Mouse (Mus musculus) T-cell, adult 2 months (primary cell): Measurements from ENCODE around the gene Setd1b.
"Not testable (repeated sequence)": the region's sequence is repeated elsewhere in the genome, so short reads cannot be mapped to it uniquely, and the experiment has no call there.

Experiments
- DNase-seq: peaks from one replicate; pipeline ENCODE4 v3.0.0; 2022; ENCODE audit warnings: low spot score

Gene Setd1b

GRCm38 (mm10) chr5:123162942-123163341 lies 20.9 kb downstream of the Setd1b start:
- DNase-seq, result no peak

DNA sequence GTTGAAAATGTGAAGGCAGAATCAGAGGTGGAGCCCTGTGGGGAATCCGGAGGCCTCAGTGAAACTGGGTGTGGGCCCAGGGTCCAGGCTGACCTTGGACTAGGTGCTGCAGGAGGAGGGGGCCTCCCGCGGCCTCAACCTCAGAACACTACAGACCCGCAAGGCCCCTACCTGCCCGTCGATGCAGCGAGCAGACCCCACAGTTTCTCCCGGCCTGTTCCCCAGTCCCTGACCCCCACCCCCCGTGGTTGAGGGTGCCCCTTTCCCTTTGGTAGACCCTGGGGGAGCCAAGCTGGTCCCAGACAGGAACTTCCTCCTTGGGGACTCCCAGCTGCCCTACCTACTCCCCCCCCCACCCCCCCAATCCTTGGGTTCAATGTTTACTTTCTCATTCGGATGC lies 24.4 kb downstream of the Setd1b start:
- DNase-seq, result no peak

DNA sequence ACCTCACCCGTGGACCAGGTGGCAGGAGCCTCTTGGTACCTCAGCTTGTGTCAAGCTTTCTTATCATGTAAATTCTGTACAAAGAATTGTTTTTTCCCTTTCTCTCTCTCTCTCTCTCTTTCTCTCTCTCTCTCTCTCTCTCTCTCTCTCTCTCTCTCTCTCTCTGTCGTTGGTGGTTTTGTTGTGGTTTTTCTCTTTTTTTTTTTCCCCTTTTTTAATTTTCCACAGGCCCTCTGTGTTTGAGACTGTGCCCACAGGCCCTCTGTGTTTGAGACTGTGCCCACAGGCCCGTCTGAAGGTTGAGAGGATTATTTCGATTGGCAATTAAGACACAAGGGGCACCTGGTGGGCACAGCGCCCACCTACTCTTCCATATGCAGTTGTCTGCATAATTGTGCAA lies 25.6 kb downstream of the Setd1b start:
- no peak for DNase-seq

DNA sequence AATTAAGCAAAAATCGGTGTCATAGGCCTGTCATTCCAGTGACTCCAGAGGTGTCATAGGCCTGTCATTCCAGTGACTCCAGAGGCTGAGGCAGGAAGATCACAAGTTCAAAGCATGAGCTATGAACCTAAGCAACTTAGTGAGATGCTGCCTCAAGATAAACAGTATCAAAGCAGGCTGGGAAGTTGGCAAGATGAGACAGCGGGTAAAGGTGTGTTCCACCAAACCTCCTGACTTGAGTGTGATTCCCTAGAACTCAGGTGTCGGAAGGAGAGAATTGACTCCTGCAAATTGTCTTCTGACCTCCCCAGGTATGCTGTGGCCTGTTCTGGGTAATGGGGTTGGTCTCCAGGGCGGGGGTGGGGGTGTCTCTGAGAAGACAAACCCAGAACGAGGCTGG lies 27.3 kb downstream of the Setd1b start, which contains the start of gene Psmd9:
Gene Psmd9 (plus strand): TSS at position 130 of the 400 bp plus-strand sequence.
- DNase-seq, result no peak

DNA sequence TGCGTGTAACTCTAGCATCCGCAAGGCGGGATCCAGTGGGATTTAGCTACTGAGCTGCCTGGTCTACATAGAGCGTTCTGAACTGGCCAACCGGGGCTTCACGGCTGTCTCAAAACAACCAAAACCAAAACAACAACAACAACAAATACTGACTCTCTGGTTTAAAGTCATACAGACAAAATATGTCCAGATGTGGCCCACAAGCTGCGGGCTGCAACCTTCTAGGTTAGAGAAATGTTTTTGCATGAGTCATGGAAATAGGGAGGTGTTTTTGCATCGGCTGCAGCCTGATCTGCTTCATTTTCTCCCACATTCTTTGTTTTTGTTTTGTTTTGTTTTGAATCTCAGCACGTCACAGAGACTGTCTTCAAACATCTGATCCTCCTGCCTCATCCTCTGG lies 28.4 kb downstream of the Setd1b start:
- no peak for DNase-seq

GRCm38 (mm10) chr5:123171646-123172350 lies 29.8 kb downstream of the Setd1b start:
- peak; percentile 82 for DNase-seq

- no peak for DNase-seq
These were observed 36.8 kb downstream of the Setd1b start for GRCm38 (mm10) chr5:123178792-123179191.

- DNase-seq, result no peak
These were observed 38.4 kb downstream of the Setd1b start for GRCm38 (mm10) chr5:123180390-123180789.

DNA sequence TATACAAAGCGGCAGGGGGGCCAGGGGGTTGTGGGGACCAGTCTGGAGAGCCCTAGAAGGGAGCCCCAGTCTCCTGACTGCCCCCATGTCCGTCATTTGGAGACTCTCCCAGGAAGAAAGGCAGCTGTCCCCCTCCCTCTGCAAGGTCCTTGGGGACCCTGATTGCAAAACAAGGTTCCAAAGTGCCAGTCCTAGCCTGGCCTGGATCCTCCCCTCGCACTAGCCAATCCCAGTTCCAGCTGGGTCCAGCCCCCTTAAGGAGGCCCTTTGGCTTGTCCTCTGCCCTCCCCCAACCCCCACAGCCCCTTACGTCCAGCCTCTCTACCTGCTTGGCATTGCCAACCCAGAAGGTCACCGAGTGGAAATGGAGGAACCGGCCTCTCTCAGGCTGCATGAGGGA lies 39.5 kb downstream of the Setd1b start:
- DNase-seq, result no peak

DNA sequence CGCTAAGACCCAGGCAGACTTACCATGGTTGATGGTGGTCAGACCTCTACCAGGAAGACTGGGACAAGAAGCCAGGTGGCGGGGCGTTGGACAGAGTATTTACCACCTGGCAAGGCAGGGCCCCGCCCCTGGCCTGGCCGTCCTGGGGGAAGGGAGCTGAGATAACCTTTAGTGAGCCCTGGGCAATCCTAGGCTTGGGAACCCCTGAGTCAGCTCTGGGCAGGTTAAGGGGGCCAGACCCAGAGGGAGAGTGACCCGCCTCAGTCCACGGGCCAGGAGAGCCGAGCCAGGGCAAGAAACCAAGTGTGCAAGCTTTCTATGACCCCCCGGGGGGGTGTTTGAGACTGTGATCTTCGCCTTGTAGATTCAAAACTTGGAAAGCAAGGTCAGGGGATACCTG lies 40.7 kb downstream of the Setd1b start, which contains the start of gene Hpd:
Gene Hpd (minus strand): TSS at position 77 of the 400 bp plus-strand sequence.
- no peak for DNase-seq

GRCm38 (mm10) chr5:123185966-123186365 lies 44.0 kb downstream of the Setd1b start:
- no peak for DNase-seq

- no peak for DNase-seq
These were observed 45.3 kb downstream of the Setd1b start for GRCm38 (mm10) chr5:123187306-123187705.

- DNase-seq, result no peak
These were observed 48.9 kb downstream of the Setd1b start for GRCm38 (mm10) chr5:123190912-123191311.

GRCm38 (mm10) chr5:123191427-123191826 lies 49.4 kb downstream of the Setd1b start:
- no peak for DNase-seq

DNA sequence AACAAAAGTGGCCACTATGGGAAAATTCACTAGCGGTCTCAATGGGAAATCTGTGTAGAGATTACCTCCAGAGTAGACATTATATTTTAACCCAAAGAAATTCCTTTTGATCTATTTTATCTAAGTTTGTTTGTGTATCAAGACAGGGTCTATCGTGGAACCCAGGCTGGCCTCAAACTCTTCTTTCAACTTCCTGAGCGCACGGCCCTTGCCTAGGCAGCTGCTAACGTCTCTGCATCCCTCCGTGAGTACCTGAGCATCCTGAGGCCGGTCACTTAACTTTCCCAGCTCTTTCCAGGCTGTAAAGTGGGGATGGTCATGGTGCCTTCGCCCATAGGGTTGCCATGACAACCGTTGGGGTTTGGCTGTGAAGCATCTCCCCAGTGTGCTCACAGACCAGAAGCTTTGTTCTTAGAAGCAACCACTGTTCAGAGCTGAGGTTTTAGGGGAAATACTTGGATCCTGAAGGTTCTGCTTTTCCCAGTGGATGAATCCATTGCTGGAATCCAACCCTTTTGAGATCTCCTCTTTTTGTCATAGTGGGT lies 50.7 kb downstream of the Setd1b start:
- DNase-seq, result no peak

DNA sequence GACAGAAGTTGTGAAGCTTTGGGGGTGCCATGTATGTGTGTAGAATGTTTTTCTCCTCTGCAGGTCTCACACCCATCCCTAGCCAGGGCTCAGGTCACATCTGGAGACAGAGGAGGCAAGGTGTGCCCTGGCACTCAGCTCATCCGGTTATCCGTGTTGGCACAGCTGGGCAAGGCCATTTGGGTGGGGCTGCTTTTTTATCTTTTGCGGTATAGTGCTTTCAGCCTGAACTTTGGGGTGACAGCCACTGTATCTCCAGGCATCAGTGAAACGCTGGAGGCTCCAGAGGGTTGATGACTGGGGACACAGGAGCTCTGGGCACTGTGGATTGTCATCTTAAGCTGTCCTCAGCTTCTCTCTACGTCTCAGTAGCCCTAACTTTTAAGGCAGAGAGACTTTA lies 51.4 kb downstream of the Setd1b start:
- DNase-seq, result no peak

- no peak for DNase-seq
These were observed 52.9 kb downstream of the Setd1b start for GRCm38 (mm10) chr5:123194856-123195255.

- DNase-seq, result no peak
These were observed 53.6 kb downstream of the Setd1b start for GRCm38 (mm10) chr5:123195500-123196000.

DNA sequence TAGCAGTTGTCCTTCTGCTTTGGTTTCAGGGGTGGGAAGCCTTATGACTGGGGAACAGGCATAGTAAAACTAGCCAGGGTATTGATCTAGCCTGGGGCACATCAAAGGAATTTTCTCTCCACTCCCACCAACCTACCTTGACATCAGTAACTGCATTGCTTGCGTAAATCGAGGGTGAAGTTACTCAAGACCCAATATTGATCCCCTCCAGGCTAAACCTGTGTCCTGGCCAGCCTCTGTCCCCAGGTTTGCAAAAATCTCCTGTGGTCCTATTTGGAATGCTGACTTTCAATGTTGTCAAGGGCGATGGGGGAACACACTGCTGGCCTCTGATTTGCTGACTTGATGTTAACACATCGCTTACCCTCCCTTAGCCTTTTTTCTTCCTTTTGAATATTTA lies 54.8 kb downstream of the Setd1b start:
- no peak for DNase-seq

GRCm38 (mm10) chr5:123198523-123198922 lies 56.5 kb downstream of the Setd1b start:
- DNase-seq, result no peak

DNA sequence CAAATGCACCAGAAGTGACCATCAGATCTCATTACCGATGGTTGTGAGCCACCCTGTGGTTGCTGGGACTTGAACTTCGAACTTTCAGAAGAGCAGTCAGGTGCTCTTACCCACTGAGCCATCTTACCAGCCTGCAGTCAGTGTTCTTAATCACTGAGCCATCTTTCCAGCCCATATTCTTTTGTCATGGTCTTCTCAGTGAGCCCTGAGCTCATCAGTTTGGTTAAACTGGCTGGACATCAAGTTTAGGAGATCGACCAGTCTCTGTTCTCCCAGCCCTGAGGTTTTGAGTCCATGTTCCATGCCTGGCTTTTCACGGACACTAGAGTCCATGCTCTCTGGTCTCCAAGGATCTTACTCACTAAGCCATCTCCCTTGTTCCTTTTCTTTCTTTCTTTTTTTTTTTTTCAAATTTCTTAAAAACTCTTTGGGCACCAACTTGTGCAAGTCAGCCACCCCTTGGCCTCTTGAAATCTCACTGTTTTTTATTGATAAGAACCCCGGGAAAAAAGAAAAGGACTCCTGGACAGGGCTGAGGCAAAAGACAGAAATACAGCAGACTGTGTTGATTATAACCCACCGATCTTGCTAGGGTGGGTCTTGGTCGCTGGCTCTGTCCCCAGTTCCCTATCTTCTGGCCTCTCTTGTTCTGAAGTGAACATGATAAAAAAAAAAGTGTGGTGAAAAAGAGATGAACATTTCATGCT lies 59.0 kb downstream of the Setd1b start:
- DNase-seq, result not testable (repeated sequence)

DNA sequence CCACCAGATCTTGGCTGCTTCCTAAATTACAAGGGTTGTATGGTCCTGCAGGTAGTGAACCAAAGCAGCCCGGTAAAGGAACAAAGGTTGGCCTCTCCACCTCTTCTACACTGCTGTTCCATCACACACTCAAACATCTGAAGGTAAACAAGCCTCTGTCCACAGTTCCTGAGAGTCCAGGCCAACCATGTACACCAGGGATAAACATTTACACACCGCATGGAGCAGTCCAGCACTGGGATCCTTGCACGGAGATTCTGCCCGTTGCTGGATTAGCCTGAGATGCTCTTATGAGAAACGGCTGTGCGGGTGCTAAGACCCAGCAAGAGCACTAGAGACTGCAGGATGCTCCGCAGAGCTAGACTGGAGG lies 59.5 kb downstream of the Setd1b start:
- no peak for DNase-seq

DNA sequence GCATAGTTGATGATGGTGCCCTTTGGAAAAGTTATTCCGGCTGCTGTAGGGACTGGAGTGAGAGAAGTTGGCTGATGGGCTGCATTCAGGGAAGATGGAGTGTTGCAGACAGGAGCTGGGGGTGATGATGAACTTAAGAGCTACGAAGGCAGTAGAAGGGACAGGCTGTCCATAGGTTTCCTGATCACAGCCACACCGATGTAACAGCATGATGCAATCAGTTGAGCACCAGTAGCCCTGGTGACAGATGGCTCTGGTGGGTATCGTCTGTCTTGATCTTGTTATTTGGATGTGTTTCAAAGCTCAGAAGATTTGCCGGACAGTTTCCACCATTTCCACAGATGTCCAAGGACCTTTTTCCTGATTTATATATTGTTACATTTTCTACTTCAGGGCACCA lies 60.0 kb downstream of the Setd1b start:
- DNase-seq, result no peak
